Mouse (Mus musculus) C2C12 (cell line): ENCODE measurements around the gene Rbl2. TPM values are rescaled to one million over a fixed set of nuclear protein-coding genes. Genes with fewer than 3 reads are reported as not detected.

Source experiments
- H3K27me3 ChIP-seq: one replicate; pipeline ENCODE4 v1.6.1; 2011; ENCODE audit not compliant: control insufficient read depth, insufficient read depth, insufficient read length
- H3K36me3 ChIP-seq: one replicate; pipeline ENCODE4 v1.6.1; 2011; ENCODE audit not compliant: control insufficient read depth, insufficient read depth
- H3K4me3 ChIP-seq: one replicate; pipeline ENCODE4 v1.5.1; 2011; ENCODE audit warnings: mild to moderate bottlenecking, control low read depth; ENCODE audit not compliant: poor library complexity, insufficient read depth, severe bottlenecking
- H3K79me2 ChIP-seq: one replicate; pipeline ENCODE4 v1.6.1; 2011; ENCODE audit not compliant: control insufficient read depth, insufficient read depth
- H3K79me3 ChIP-seq: one replicate; pipeline ENCODE4 v1.6.1; 2011; ENCODE audit warnings: low read depth, control low read depth
- H3ac ChIP-seq: one replicate; pipeline ENCODE3; 2011; ENCODE audit warnings: low read depth; ENCODE audit not compliant: control insufficient read depth, insufficient read length
- CEBPB ChIP-seq: IDR thresholded peaks from one replicate; pipeline ENCODE4 v1.6.1; 2011; ENCODE audit warnings: low read depth, mild to moderate bottlenecking, control low read depth, moderate library complexity
- CTCF ChIP-seq: IDR thresholded peaks from one replicate; pipeline ENCODE4 v1.5.1; 2011; ENCODE audit not compliant: control insufficient read depth, insufficient read depth, insufficient read length
- FOSL1 ChIP-seq: IDR thresholded peaks from one replicate; pipeline ENCODE4 v1.8.0; 2011; ENCODE audit warnings: mild to moderate bottlenecking, low read length; ENCODE audit not compliant: poor library complexity, insufficient read depth, severe bottlenecking
- MAX ChIP-seq: IDR thresholded peaks from one replicate; pipeline ENCODE4 v1.6.1; 2011; ENCODE audit warnings: mild to moderate bottlenecking, control low read depth
- MYOD1 ChIP-seq: IDR thresholded peaks from one replicate; pipeline ENCODE4 v1.6.1; 2011; ENCODE audit warnings: low read depth; ENCODE audit not compliant: control insufficient read depth, insufficient read length
- MYOG ChIP-seq: IDR thresholded peaks from one replicate; pipeline ENCODE4 v1.6.1; 2011; ENCODE audit not compliant: control insufficient read depth, insufficient read length; ENCODE audit errors: extremely low read depth
- USF1 ChIP-seq: IDR thresholded peaks from one replicate; pipeline ENCODE4 v1.6.1; 2011; ENCODE audit warnings: low read depth, mild to moderate bottlenecking, control low read depth, moderate library complexity
- polyA plus RNA-seq: library from polyadenylated mRNA; unstranded; fragments of >200 nt; fragmentation: generic; extraction: Trizol; gene quantifications from one replicate; pipeline ENCODE4 v1.2.1, GENCODE M21; 2012; ENCODE audit warnings: missing spikeins

The Rbl2 gene
- polyA plus RNA-seq, 1 experiment, result 4.7 TPM

DNA sequence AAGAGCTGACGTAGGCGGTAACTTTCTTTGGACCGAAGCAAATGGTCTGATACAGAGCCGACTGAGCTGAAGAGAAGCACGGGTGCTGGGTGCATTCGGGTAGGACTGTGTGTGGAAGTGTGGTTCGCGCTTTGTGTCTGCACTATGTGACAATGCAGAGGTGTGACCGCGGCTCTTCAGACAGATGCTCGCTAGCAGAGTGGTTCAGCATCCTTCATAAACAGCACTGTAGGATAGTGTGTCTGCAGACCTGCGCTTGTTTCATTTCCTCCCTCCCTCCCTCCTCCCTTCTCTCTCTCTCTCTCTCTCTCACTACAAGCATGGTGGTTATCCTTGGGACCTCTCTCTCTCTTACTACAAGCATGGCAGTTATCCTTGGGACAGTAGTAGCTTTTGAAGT is 12.6 kb downstream of the Rbl2 start:
- no peaks in the 10 kb centered on the region for H3K79me3 ChIP-seq
- H3K79me2 ChIP-seq, result no peaks in the 10 kb centered on the region
- no peaks in the 10 kb centered on the region for H3K27me3 ChIP-seq
- H3K4me3 ChIP-seq, result no peak overlapping the region
- peaks cover 12% of the 10 kb centered on the region for H3K36me3 ChIP-seq
- H3ac ChIP-seq, result no peak overlapping the region
- TF ChIP-seq MYOD1 (no peak), MYOG (no peak), USF1 (no peak)

DNA sequence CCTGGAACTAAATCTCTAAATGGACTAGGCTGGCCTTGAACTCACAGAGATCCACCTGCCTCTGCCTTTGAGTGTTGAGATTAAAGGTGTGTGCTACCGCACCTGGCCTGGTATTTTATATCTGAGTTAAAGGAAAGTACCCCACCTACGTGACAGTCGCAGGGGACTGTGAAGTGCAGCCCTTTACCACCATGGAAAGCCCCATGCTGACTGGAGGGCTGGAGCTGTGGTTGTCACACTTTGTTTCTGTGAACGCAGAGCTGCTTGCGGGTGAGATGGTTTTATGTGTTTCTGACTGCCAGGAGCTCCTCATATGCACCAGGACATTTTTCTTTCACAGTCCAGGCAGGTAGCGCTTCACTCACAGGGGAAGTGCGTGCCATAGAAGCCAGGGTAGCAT is 18.6 kb downstream of the Rbl2 start:
- Histone ChIP-seq H3ac (no peak overlapping the region), H3K79me2 (no peaks in the 10 kb centered on the region), H3K4me3 (no peak overlapping the region), H3K36me3 (peaks cover 27% of the 10 kb centered on the region), H3K79me3 (no peaks in the 10 kb centered on the region), H3K27me3 (no peaks in the 10 kb centered on the region)
- TF ChIP-seq CTCF (no peak), MAX (no peak), FOSL1 (no peak), MYOG (no peak), CEBPB (no peak), MYOD1 (no peak), USF1 (no peak)

GRCm38 (mm10) chr8:91089601-91090000 is 19.7 kb downstream of the Rbl2 start:
- TF ChIP-seq MYOD1 (no peak), USF1 (no peak), FOSL1 (no peak), CEBPB (no peak)
- H3K36me3 ChIP-seq, result peaks cover 23% of the 10 kb centered on the region
- no peaks in the 10 kb centered on the region for H3K79me2 ChIP-seq
- H3K4me3 ChIP-seq, result no peak overlapping the region
- no peak overlapping the region for H3ac ChIP-seq
- H3K79me3 ChIP-seq, result no peaks in the 10 kb centered on the region
- H3K27me3 ChIP-seq, result no peaks in the 10 kb centered on the region

GRCm38 (mm10) chr8:91094135-91094534 is 24.3 kb downstream of the Rbl2 start:
- no peak overlapping the region for H3ac ChIP-seq
- H3K36me3 ChIP-seq, result peaks cover 16% of the 10 kb centered on the region
- no peaks in the 10 kb centered on the region for H3K27me3 ChIP-seq
- H3K4me3 ChIP-seq, result no peak overlapping the region
- no peak for TF ChIP-seq MAX
- TF ChIP-seq CEBPB, result no peak
- no peak for TF ChIP-seq MYOD1
- no peak for TF ChIP-seq USF1
- TF ChIP-seq MYOG, result no peak
- no peak for TF ChIP-seq FOSL1
- TF ChIP-seq CTCF, result no peak
- H3K79me3 ChIP-seq, result no peaks in the 10 kb centered on the region
- H3K79me2 ChIP-seq, result no peaks in the 10 kb centered on the region

DNA sequence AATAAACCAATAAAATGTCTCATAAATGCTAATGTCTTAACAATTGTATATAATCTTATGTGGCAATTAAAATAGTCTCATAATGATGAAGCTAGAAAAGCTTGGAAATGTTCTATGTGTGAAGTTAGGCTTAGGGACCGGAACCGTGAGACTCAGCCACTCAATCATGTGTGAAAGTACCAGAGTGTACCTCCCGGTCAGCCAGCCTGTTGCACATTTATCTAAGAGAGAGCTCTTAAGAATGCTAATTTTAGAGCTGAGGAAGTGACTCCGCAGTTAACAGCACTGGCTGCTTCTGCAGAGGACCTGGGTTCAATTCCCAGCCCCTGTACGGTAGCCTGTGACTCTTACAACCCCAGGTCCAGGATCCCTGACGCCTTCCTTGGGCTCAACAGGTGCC is 28.2 kb downstream of the Rbl2 start:
- H3K79me3 ChIP-seq, result no peaks in the 10 kb centered on the region
- H3K4me3 ChIP-seq, result no peak overlapping the region
- TF ChIP-seq MYOG (no peak), USF1 (no peak), MYOD1 (no peak), FOSL1 (no peak), CTCF (no peak), MAX (no peak), CEBPB (no peak)
- no peaks in the 10 kb centered on the region for H3K36me3 ChIP-seq
- H3ac ChIP-seq, result no peak overlapping the region
- H3K27me3 ChIP-seq, result no peaks in the 10 kb centered on the region
- H3K79me2 ChIP-seq, result no peaks in the 10 kb centered on the region

DNA sequence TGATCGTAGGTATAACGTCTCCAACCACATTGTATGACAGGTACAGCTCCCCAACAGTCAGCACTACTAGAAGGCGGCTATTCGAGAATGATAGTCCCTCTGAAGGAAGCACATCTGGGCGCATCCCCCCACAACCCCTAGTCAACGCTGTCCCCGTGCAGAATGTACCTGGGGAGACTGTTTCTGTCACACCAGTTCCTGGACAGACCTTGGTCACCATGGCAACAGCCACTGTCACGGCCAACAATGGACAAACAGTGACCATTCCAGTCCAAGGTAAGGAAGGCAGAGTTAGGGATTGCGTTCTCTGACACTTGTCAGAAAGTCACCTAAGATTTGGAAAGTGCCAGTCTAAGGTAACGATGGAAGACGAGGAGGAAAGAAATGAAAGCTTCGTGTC is 36.4 kb downstream of the Rbl2 start:
- peaks cover 5% of the 10 kb centered on the region for H3K36me3 ChIP-seq
- H3K4me3 ChIP-seq, result no peak overlapping the region

More for the DNA sequence above, 36.4 kb downstream of the Rbl2 start:
- Histone ChIP-seq H3ac (no peak overlapping the region), H3K79me3 (no peaks in the 10 kb centered on the region), H3K27me3 (no peaks in the 10 kb centered on the region), H3K79me2 (no peaks in the 10 kb centered on the region)
- TF ChIP-seq USF1 (no peak), FOSL1 (no peak)
